Mouse (Mus musculus): Measurements from ENCODE around the gene Myo1b. TPM values are rescaled to one million over a fixed set of nuclear protein-coding genes. Genes with fewer than 3 reads are reported as not detected.
"Not testable (repeated sequence)": the region's sequence is repeated elsewhere in the genome, so short reads cannot be mapped to it uniquely, and the experiment has no call there.

Myo1b gene
- total RNA-seq, 1 experiment from 2014 or later, result not detected

DNA sequence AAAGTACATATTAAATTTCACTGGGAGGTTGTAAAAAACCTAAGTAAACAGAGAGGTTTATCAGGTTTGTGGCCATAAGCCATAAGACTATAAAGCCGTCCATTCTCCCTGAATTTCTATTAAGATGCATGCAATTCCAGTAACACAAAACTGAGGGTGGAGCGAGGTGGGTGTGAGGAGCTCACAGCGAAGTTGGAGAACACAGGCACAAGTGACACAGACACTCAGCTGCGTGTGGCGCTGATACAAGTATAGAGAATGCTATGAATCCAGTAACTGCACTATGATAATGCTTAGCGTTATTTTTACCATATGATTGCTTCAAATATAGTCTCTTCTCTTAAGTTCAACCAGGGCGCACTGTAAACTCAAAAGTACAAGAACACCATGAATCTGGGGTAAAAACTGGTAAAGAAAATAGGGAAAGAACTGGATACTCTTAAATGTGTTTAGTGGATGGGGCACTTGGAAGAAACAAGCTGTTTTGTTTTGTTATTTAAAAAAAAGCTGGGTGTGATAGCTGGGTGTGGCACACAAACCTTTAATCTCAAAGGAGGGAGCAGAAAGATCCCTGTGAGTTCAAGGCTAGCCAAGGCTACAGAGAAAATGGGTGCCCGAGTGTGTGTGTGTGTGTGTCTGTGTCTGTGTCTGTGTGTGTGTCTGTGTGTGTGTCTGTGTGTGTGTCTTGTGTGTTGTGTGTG, 9.5 kb downstream of the Myo1b start:
- no peak for ATAC-seq (ENCODE audit: extremely low read depth, insufficient number of reproducible peaks, low FRiP score, poor library complexity, severe bottlenecking)

DNA sequence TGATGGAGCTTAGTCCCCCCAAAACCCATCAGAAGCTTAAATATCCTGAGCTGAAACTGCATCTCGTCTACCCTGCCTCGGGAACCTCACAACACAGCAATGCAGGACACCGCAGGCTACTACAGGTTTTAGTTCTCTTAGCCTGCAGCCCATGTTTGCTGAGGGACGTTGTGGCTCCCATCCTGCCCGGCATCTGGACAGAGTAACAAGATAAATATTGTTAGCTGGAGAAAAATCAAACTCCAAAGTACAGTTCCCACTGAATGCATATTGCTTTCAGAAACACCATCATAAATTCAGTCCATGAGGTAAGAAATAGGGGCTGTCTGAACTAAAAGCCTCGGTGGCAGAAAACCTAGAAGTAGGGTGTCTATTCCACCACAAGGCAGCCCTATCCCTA, 10.8 kb downstream of the Myo1b start:
- ATAC-seq (ENCODE audit: extremely low read depth, insufficient number of reproducible peaks, low FRiP score, poor library complexity, severe bottlenecking), result no peak

DNA sequence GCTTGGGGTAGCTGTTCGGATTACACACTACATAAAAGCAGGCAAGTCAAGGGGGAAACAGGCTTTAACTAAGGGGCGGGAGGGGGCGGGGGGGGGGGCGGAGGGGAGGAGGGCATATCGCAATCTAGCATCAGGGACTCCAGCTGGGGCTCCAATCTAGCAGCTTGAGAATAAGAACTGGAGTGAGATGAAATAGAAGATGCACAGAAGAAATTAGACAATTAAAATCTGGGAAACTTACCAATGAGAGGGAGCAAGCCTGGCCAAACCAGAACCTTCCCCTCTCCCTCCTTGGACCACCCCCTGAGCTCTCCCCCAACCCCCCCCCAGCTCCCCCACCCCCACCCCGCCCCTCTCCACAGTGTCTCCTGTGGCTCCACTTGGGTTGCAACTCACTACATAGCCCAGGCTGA, 18.7 kb downstream of the Myo1b start:
- no peak for ATAC-seq (ENCODE audit: extremely low read depth, insufficient number of reproducible peaks, low FRiP score, poor library complexity, severe bottlenecking)

DNA sequence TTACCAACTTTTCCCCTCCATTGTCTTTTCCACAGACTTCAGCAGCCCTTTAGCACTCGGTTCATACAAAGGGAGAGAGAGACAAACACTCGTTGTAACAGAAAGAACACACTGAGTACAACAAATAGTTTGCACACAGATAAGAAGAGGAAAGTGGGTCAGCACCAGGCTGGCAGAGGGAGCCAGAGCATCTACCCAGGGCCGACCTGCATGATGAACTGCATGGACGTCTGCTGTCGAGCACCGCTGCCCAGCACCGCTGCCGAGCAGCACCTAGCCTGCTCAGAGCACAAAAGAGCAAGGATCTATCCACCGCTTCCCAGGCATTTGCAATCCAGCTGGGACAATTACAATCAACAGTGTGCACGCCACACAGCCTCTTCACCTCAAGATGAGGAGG, 19.9 kb downstream of the Myo1b start:
- ATAC-seq (ENCODE audit: extremely low read depth, insufficient number of reproducible peaks, low FRiP score, poor library complexity, severe bottlenecking), result 0 out of 2 replicates have a peak, but pooled peaks have one; percentile 6

DNA sequence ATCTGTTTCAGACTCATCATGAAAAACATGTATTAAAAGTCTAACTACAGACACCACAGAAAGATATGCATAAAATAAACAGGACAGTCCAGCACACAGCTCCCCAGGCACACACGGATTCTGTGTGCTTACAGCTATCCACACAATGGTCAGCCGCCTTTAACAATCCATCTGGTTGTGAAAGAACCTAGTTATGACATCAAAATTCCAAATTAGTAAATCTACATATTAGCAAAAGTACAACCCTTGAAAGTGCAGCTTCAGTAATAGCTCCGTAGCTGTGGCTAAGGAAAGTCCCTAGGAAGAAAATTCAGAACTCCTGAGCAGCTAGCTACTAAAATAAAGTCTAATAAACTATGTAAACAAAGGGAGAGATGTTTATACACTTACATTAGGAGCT, 21.1 kb downstream of the Myo1b start:
- no peak for ATAC-seq (ENCODE audit: extremely low read depth, insufficient number of reproducible peaks, low FRiP score, poor library complexity, severe bottlenecking)

DNA sequence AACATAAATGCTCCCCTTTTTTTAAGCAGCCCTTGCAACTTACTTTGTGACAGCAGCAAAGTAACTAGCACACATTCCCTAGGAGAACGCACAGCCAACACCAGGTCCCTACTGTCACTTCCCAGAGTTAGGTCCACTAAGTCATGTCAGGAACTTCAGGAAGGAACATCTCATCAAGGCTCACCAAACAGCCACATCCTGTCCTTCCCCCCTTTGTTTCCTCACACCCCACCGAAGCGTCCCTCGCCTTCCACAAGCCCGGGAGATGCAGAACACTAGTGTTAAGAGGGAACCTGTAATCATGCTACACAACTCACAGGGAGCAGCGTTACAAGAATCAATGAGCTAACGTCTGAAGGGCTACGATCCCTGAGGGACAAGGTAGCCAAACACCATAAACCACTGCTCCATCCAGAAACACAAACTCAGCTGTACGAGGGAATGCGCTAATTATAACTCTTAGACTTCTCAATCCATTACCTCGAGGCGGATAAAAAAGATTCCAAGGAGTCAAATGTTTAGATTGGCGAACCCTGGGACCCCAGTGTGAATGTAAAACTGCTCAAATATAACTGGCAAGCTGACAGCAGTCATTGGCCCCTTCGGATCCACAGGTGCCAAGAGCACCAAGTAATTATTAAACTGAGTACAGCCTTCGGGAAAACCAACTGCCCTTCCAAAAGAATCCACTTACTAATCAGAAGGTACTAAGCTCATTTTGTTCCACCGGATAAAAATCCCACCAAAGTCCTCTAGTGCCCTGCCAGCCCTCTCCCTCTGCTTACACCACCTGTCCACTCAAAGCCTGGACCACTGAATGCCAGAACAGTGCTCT, 22.1 kb downstream of the Myo1b start:
- no peak for ATAC-seq (ENCODE audit: extremely low read depth, insufficient number of reproducible peaks, low FRiP score, poor library complexity, severe bottlenecking)

DNA sequence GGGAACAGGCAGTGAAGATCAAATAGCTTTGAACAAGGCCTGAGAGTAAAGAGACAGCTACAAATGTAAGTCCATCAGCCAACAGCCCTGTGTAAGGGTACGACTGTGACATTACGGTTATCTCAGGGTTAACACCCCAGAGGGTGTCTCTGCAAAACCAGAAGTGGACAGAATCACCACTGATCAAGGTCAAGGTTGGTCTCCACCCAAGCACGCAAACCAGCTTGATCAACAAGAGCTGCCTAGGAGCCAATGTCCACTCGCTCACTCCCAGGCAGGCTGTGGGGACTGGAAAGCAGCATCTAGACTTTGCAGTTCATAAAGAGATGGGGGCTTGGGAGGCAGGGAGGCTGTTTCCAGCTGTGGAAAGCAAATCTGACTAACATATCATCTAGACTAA, 23.9 kb downstream of the Myo1b start:
- no peak for ATAC-seq (ENCODE audit: extremely low read depth, insufficient number of reproducible peaks, low FRiP score, poor library complexity, severe bottlenecking)

DNA sequence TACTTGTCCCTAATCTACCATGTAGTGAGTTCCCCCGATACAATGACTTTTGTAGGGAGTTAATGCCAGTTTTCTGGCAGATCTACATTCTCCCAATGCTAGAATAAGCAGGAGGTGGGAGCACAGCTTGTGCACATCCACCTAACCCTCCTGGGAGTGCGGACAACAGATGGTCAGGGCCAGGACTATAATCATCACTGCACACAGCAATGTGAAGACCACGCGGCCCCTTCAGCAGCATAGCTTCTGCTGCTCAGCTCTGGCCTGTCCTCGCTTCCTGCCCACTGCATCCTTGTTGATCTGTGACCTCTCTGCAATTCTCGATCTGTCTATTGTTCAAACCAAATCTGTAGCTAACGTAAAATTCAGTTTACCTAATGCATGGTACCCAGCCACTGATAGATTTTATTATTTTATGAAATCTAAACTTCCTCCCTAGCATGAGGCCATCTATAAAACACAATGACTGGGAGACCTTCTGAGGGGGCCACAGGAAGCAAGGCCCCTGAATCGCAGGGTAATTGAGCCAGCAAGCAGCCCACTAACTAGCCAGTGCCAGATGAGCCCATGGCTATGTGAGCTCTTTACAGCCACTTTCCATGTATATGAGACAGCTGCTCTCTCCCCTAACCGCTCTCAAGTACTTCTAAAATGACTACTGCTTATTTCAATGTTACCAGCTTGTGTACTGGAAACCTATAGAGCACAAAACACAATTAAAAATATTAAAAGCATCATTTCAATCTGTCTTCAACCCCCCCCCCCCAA, 27.6 kb downstream of the Myo1b start:
- no peak for ATAC-seq (ENCODE audit: extremely low read depth, insufficient number of reproducible peaks, low FRiP score, poor library complexity, severe bottlenecking)

DNA sequence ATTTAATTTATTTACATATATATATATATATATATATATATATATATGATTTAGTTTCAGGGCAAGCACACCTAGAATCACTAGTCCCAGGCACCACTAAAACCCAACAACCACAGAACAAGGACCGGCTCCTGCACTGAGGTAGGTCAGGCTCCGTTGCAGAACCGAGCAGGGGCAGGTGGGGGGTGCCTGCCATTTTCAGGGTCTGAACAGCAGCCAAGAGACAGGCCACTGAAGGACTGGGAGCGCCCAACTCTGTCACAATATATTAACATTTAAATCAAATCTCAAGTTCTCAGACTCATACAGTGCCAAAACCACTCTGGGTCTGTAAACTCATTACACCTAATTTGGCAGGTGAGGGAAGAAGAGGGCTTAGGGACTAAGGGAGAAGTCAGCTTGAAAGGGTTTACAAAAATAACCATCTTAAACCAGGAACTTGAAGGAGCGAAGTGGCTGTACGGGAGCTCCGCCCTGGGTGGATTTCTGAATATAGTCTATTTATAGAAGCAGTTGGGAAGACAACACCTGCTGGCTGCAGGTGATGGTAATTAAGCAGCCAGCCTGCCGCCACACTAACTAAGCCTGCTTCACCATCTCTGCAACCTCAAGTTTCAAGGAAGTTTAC, 30.4 kb downstream of the Myo1b start:
- no peak for ATAC-seq (ENCODE audit: extremely low read depth, insufficient number of reproducible peaks, low FRiP score, poor library complexity, severe bottlenecking)

DNA sequence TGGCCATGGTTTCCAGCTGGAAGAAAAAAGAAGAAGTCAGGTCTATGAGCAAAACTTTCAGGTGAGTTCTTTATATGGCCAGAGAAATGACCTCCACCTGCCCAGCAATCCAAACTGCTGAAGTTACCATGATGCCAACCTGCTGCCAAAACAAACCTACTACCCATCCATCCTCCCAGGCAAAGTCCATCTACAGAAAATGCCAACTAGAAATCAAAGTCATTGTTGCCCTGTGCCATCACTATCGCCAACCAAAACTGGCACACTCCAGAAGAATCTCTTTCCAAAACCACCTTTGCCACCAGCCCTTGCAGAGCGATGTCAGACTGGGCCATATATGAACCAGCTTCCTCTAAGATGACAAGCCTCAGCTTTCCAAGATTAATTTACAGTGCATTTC, 32.7 kb downstream of the Myo1b start:
- ATAC-seq (ENCODE audit: extremely low read depth, insufficient number of reproducible peaks, low FRiP score, poor library complexity, severe bottlenecking), result no peak

DNA sequence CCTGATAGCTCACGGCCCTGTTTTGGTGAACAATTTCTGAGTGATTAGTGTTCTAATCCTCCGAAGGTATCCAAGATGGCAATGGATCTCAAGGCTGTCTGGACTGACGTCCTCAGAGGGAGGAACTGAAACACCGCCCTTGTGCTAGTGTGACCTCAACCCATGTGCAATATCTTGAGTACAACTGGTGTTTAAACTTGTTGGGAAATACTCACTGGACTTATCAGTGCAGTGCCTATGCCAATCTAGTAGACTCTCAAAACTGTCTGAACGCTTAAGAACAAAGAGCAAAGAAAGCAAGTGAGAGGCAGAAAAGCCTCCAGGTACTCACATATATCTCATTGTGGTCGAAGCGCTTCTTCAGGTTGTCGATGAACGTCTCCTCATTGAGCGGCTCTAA, 33.1 kb downstream of the Myo1b start:
- no peak for ATAC-seq (ENCODE audit: extremely low read depth, insufficient number of reproducible peaks, low FRiP score, poor library complexity, severe bottlenecking)

DNA sequence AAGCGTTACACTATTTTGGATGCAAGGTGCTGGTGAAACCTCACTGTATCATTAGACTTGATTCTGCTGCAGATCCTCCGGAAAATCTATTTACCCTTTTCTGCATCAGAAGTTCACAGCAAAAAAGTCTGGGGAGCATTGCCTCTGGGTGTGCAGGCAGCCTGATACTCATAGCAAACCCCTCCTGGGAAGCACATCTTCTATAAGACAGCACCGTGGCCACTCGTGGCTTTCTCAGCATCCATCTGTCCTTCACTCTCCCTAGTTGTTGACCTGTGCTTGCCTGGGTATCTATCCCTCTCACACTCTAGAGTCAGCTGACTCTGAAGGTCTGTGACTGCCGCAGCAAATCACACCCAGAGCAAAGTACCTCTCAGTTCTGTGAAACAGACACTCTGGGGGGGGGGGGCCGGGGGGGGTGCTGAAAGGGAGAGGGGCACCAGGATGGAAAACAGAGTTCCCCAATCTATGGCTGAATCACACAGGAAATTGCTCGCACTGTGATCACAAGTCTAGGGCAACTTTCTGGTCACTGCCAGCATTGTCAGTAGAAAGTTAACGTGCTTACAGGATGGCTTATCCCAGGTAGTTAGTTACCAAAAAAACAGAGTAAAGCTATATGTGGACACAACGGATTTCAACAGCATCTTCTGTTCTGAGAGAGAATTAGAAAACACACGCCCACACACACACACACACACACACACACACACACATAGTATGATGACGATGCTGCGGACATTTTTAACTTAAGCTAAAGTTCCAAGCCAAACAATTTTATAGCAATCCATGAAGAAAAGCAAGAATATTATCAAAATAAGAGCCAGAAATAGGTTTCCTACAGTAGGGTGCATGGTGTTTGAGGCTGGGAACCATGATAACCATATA, 35.7 kb downstream of the Myo1b start:
- ATAC-seq (ENCODE audit: extremely low read depth, insufficient number of reproducible peaks, low FRiP score, poor library complexity, severe bottlenecking), result no peak

DNA sequence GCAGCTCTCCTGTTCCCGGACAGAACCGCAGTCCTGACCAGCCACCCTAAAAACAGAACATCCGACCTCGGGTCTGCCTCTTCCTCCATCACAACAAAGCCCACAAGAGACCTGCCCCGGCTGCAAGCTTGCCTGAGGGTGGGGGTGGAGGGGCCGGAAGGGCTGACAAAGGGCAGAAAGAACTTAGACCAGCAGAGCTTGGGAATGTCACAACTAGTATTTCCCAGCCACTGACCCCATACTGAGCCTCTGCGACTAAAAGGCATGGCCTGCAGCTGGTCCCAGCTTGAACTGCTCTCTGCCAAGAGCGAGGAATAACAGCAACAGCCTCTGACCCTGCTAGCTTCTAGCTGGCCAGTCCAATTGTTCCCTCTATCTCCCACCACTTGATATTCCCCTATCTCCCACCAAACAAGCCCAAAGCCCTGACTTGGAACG, 36.5 kb downstream of the Myo1b start:
- no peak for ATAC-seq (ENCODE audit: extremely low read depth, insufficient number of reproducible peaks, low FRiP score, poor library complexity, severe bottlenecking)

DNA sequence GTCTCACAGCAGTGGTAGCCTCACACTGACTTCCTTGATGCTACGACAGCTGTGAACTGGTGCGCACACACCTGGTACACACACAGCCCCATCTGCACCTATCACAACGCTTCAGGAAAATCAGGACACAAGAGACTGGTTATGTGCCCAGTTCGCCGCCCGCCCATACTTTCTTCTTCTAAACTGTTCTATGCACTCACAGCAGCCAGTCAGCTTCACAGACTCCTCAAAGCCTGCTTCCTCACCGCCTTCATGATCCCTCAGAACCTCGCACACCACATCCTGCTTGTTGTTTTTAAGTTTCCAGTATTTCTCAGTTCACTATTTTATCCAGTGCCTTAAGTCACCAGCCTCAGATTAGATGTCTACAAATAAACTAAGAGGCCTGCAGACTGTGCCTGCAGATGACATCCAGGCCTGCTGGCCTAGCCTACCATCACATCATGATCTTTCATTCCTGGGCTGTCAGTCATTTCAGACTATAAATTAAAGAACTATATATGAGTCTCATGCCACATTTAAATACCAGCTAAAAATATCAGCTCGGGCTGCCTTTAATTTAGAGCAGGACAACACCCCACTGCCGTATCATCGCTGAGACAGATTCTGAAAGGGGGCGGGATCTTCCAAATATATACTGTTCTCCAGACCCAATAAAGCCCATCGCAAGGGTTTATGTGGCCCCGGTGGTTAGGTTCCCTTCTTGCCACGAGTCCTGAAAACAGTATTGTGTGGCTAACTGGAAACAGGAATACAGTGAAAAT, 40.2 kb downstream of the Myo1b start:
- no peak for ATAC-seq (ENCODE audit: extremely low read depth, insufficient number of reproducible peaks, low FRiP score, poor library complexity, severe bottlenecking)

DNA sequence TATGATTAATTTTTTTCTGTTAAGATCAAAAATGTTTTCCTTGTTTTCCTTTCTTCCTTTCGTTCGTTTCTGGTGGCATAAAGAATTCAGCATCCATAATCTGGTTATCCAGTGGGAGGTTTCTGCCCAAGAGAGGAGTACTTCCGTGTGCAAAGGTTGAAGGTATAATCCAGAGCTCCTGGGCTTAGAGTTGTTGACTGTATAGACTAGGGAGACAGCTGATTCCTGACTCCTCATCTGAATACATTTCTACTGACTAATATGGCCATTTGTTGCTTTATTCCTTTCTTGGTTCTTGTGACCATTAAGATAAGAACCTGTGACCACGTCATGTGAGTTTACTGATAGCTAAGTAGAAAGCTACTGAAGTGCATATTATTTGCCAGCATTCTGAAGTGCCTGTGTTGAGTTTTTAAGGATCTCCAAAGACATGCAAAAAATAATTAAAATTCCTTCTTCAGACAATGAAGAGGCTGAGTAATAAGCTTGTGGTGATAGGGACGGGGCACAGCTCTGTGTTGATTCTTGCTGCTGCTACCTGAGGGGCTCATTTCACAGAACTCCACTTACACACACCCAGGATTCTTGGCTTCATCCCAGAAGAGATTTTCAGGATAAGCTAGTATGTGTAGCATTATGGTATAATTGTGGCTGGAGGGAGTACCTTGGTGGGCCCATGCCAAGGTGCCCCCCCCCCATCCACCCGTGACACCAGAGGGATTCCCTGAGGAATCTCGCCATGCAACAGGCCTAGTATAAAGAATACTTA, 43.2 kb downstream of the Myo1b start:
- no peak for ATAC-seq (ENCODE audit: extremely low read depth, insufficient number of reproducible peaks, low FRiP score, poor library complexity, severe bottlenecking)

DNA sequence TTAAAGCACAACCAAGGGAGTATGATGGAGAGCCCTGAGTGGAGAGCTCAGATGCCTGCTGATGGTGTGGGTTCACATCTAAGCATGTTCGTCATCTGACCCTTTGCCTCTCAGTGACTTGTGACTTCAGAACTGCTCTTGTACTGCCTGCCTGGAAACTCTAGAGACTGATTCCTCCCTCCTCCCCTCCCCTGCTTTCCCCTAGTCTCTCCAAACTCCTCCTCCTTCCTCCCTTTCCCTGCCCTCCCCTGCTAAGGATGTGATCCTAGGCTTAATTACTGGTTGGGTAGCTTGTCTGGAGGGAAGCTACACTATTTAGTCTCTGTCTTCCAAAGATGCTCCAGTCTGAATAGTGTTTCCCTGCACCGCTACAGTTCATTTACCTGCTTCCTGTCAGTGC, 44.6 kb downstream of the Myo1b start:
- not testable (repeated sequence) for ATAC-seq (ENCODE audit: extremely low read depth, insufficient number of reproducible peaks, low FRiP score, poor library complexity, severe bottlenecking)

DNA sequence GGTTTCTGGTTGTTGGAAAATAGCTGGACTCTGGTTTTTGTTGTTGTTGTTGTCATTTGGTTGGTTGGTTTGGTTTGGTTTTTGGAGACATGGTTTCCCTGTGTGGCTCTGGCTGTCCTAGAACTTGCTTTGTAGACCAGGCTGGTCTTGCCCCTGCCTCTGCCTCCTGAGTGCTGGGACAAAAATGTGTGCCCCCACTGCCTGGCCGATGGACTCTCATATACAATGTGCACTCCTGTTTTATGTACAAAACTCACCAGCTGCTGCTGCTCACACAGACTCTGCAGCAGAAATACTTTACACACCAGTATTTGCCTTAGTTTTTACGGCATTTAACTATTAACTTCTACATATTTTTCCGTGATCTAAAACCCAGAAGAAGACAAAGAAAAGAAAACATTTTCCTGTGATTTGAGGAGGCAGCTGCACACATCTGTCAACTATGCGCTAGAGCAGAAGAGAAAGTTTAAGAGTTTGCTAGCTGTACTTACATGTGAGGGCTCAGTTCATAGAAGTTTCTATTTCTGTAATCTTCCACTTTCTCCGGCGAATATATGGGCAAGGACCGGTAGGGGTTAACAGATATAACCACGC, 52.9 kb downstream of the Myo1b start:
- ATAC-seq (ENCODE audit: extremely low read depth, insufficient number of reproducible peaks, low FRiP score, poor library complexity, severe bottlenecking), result no peak

All from neutrophil, adult 5-6 weeks (primary cell).